Mouse (Mus musculus) heart, adult 10 weeks (tissue): Measurements from ENCODE around the gene Sh3kbp1. TPM values are rescaled to one million over a fixed set of nuclear protein-coding genes. Genes with fewer than 3 reads are reported as not detected.

Source experiments
- polyA plus RNA-seq: library from polyadenylated mRNA; stranded (reverse); fragments of 350-450 nt; fragmentation: Illumina TruSeq; extraction: RNeasy Lipid Tissue Mini Kit (QIAGEN cat#74804); gene quantifications from one replicate; pipeline ENCODE4 v1.2.3, GENCODE M21; 2014; ENCODE audit warnings: low read depth, low replicate concordance

Gene Sh3kbp1
- 153 TPM for polyA plus RNA-seq

DNA sequence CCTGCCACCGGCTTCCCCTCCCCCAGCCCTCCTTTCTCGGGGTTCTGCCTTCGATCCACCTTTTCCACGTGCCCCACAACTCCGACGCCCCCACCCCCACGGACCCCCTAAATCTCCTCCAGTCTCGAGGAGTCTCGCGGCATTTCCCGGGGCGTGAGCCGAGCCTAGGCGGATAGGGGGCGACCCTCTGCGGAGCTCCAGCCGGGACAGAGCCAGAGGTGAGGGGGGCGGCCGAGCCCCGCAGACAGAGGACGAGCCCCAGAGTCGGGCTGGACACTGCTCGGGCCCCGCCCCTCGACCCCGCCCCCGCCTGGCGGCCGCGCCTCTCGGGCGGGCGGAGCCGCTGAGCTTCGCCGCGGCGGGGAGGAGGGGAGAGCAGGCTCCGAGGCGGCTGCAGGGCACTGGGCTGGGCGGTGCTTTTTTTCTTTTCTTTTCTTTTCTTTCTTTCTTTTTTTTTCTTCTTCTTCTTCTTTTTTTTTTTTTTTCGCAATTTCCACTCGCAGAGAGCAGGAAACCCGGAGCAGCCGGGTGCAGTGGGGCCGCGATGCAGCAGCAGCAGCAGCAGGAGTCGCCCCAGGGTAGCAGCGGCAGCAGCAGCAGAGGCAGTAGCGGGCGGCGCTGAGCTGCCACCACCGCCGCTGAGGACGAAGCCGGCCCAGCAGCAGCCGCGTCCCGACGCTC lies at the start of gene Sh3kbp1:
Sh3kbp1 (plus strand) TSS at position 366 of the 681 bp plus-strand sequence.

DNA sequence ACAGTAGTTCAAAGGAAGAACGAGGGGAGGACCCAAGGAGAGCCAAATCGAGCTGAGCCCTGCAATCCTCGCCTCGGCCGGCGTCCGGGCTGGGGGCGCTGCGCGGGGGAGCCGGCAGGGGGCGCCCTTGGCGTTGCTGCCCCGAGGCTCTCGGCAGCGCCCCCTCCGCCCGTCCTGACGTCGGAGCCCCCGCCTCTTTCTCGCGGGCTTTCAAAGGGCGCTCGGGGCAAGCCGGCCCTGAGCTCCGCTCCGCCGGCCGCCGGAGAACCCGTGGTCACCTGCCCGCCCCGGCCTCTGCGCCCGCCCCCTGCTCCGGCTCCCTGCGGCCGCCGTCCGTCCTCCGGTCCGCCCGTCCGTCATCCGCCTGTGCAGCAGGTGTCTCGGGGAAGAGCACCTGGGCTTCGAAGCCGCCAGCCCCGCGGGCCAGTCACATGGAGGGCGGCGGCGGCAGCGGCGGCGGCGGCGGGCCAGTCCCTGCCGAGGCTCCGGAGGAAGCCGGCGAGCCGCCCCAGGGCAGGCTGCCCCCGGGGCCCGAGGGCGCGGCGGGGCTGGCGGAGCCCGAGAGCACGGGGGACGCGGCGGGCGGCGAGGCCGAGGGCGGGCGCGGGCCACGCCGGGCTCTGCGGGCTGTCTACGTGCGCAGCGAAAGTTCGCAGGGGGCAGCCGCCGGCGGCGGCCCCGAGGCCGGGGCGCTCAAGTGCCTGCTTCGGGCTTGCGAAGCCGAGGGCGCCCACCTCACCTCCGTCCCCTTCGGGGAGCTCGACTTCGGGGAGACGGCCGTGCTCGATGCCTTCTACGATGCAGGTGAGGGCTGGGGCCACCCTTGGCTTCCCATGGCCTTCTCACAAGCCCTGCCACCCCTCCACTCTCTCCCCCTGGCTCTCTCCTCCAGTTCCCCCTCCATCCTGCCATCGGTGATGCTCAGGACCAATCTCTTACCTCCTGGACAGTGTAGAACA lies 361.2 kb downstream of the Sh3kbp1 start, which contains the start of gene Map3k15:
Map3k15 (plus strand) TSS at position 432 of the 959 bp plus-strand sequence.

Other genes starting within 250 kb of the Sh3kbp1 start
- gene Map7d2, start 212.7 kb upstream of the Sh3kbp1 start, polyA plus RNA-seq = 1.1 TPM
- 4.5 TPM for gene Bclaf3, start 100.6 kb upstream of the Sh3kbp1 start, polyA plus RNA-seq